9 mouse cellular contexts compared by ENCODE assay signal in genomic region chr3:108203621-108204325, GRCm38 (mm10). TPM values are rescaled to one million over a fixed set of nuclear protein-coding genes. Genes with fewer than 3 reads are reported as not detected.
DNase-seq lines count a peak whose midpoint lies in the region; ATAC-seq lines count a peak whose summit lies in the region.
"Had no signal": no experiment of that assay in that cellular context is flagged by ENCODE, and none has a peak within 500 bp of the region (broad histone marks: within the 10 kb centered on the region; RNA-seq: fewer than 3 reads in every experiment).

No protein-coding gene starts in this region.

- WGBS in neural tube, embryonic 15.5 days = 83% methylated on average over 11 of the region's 11 CpGs
- WGBS in hindbrain, embryonic 13.5 days = 82% methylated on average over 11 of the region's 11 CpGs
- 84% methylated on average over 11 of the region's 11 CpGs for WGBS in limb, embryonic 10.5 days

- H3K36me3 ChIP-seq in neural tube, embryonic 15.5 days = peaks cover 53% of the 10 kb centered on the region
- peaks cover 72% of the 10 kb centered on the region for H3K36me3 ChIP-seq in hindbrain, embryonic 13.5 days
- H3K36me3 ChIP-seq in limb, embryonic 10.5 days = peaks cover 81% of the 10 kb centered on the region

- DNase-seq in neural tube, embryonic 10.5 days (ENCODE audit: extremely low spot score, low spot score) = peak; percentile 83
- DNase-seq in adrenal gland, postnatal 14 days = peak; percentile 83
- peak; percentile 77 for DNase-seq in embryo, embryonic 11 days
- DNase-seq in limb, embryonic 10.5 days (ENCODE audit: low spot score) = peak; percentile 89
- DNase-seq in thymus, postnatal 36 days = peak; percentile 72 to 77

- H3K4me2 ChIP-seq in neural tube, embryonic 15.5 days = no peak overlapping the region
- H3K4me2 ChIP-seq in hindbrain, embryonic 13.5 days = no peak overlapping the region

- H3K27ac ChIP-seq in neural tube, embryonic 15.5 days (replicated peaks) = no peak overlapping the region
- no peak overlapping the region for H3K27ac ChIP-seq in hindbrain, embryonic 13.5 days
- peak overlapping the region; percentile 17; the same call in 1 of the 2 replicates for H3K27ac ChIP-seq in limb, embryonic 10.5 days

- H3K27me3 ChIP-seq in neural tube, embryonic 15.5 days (replicated peaks) = no peaks in the 10 kb centered on the region
- H3K27me3 ChIP-seq in hindbrain, embryonic 13.5 days = no peaks in the 10 kb centered on the region
- no peaks in the 10 kb centered on the region for H3K27me3 ChIP-seq in limb, embryonic 10.5 days (ENCODE audit: low read depth, poor library complexity, severe bottlenecking)

- no peaks in the 10 kb centered on the region for H3K9me3 ChIP-seq in neural tube, embryonic 15.5 days (replicated peaks)
- H3K9me3 ChIP-seq in hindbrain, embryonic 13.5 days = no peaks in the 10 kb centered on the region
- H3K9me3 ChIP-seq in limb, embryonic 10.5 days (replicated peaks) = no peaks in the 10 kb centered on the region

- H3K4me3 ChIP-seq in neural tube, embryonic 15.5 days (replicated peaks) = no peak overlapping the region
- no peak overlapping the region for H3K4me3 ChIP-seq in hindbrain, embryonic 13.5 days
- no peak overlapping the region for H3K4me3 ChIP-seq in limb, embryonic 10.5 days
- H3K4me3 ChIP-seq: myocyte had no signal

- no peak overlapping the region for H3K9ac ChIP-seq in neural tube, embryonic 15.5 days (replicated peaks)
- H3K9ac ChIP-seq in hindbrain, embryonic 13.5 days = 0 out of 2 replicates have a peak overlapping the region, but pooled peaks have one; percentile 49

- peaks cover 45% of the 10 kb centered on the region for H3K4me1 ChIP-seq in neural tube, embryonic 15.5 days
- peaks cover 62% of the 10 kb centered on the region for H3K4me1 ChIP-seq in hindbrain, embryonic 13.5 days (replicated peaks)
- peaks cover 49% of the 10 kb centered on the region for H3K4me1 ChIP-seq in limb, embryonic 10.5 days

- no peak for ATAC-seq in neural tube, embryonic 15.5 days (ENCODE audit: low FRiP score)
- ATAC-seq in hindbrain, embryonic 13.5 days (ENCODE audit: low FRiP score) = no peak
- peak; percentile 41 for ATAC-seq in neutrophil, adult 5-6 weeks (ENCODE audit: extremely low read depth, insufficient number of reproducible peaks, low FRiP score, poor library complexity, severe bottlenecking)

RNA-seq across cellular contexts. Expression of gene Cyb561d1, which starts 2.8 kb away (rescaled TPM):
- polyA plus RNA-seq in neural tube, embryonic 15.5 days (2015; fragmentation: Nextera tagmentation; extraction: Ambion mirVana) = 3.1 TPM in 2 replicates
- 5.7 and 9.6 TPM in 2 replicates for total RNA-seq in adrenal gland, postnatal 14 days (2021)
- 3.5 and 4.3 TPM in 2 replicates for polyA plus RNA-seq in hindbrain, embryonic 13.5 days (2015; fragmentation: Nextera tagmentation; extraction: Ambion mirVana)
- 1.6 and 2.1 TPM in 2 replicates for polyA plus RNA-seq in limb, embryonic 10.5 days (2016; fragmentation: Nextera tagmentation; extraction: Ambion mirVana)
- total RNA-seq in neutrophil, adult 5-6 weeks (2017) = 26.8 and 29.0 TPM in 2 replicates

RNA-seq across cellular contexts. Expression of gene Atxn7l2, which starts 7.0 kb away (rescaled TPM):
- polyA plus RNA-seq in neural tube, embryonic 15.5 days (2015; fragmentation: Nextera tagmentation; extraction: Ambion mirVana) = 18.4 and 21.2 TPM in 2 replicates
- total RNA-seq in adrenal gland, postnatal 14 days (2021) = 8.1 and 10.2 TPM in 2 replicates
- 26.2 and 27.1 TPM in 2 replicates for polyA plus RNA-seq in hindbrain, embryonic 13.5 days (2015; fragmentation: Nextera tagmentation; extraction: Ambion mirVana)
- polyA plus RNA-seq in limb, embryonic 10.5 days (2016; fragmentation: Nextera tagmentation; extraction: Ambion mirVana) = 23.3 and 25.7 TPM in 2 replicates
- 5.8 and 7.3 TPM in 2 replicates for total RNA-seq in neutrophil, adult 5-6 weeks (2017)

RNA-seq across cellular contexts. Expression of gene Amigo1, which starts 17.6 kb away (rescaled TPM):
- 10.2 and 14.4 TPM in 2 replicates for polyA plus RNA-seq in neural tube, embryonic 15.5 days (2015; fragmentation: Nextera tagmentation; extraction: Ambion mirVana)
- 19.3 and 19.5 TPM in 2 replicates for total RNA-seq in adrenal gland, postnatal 14 days (2021)
- 12.0 and 13.8 TPM in 2 replicates for polyA plus RNA-seq in hindbrain, embryonic 13.5 days (2015; fragmentation: Nextera tagmentation; extraction: Ambion mirVana)
- polyA plus RNA-seq in limb, embryonic 10.5 days (2016; fragmentation: Nextera tagmentation; extraction: Ambion mirVana) = 2.6 and 3.0 TPM in 2 replicates
- total RNA-seq in neutrophil, adult 5-6 weeks (2017) = 1.3 and 1.6 TPM in 2 replicates

RNA-seq across cellular contexts. Expression of gene Sypl2, which starts 22.7 kb away (rescaled TPM):
- polyA plus RNA-seq in neural tube, embryonic 15.5 days (2015; fragmentation: Nextera tagmentation; extraction: Ambion mirVana) = 0.38 and 0.52 TPM in 2 replicates
- total RNA-seq in adrenal gland, postnatal 14 days (2021) = 0.15 and 0.22 TPM in 2 replicates
- 0.34 and 0.43 TPM in 2 replicates for polyA plus RNA-seq in hindbrain, embryonic 13.5 days (2015; fragmentation: Nextera tagmentation; extraction: Ambion mirVana)
- 0.23 and 0.56 TPM in 2 replicates for polyA plus RNA-seq in limb, embryonic 10.5 days (2016; fragmentation: Nextera tagmentation; extraction: Ambion mirVana)
- total RNA-seq in neutrophil, adult 5-6 weeks (2017) = not detected in 2 replicates

RNA-seq across cellular contexts. Expression of gene Gpr61, which starts 49.1 kb away (rescaled TPM):
- polyA plus RNA-seq in neural tube, embryonic 15.5 days (2015; fragmentation: Nextera tagmentation; extraction: Ambion mirVana) = 6.1 and 7.7 TPM in 2 replicates
- 0.23 TPM in 1 of 2 replicates, not detected in the other for total RNA-seq in adrenal gland, postnatal 14 days (2021)
- polyA plus RNA-seq in hindbrain, embryonic 13.5 days (2015; fragmentation: Nextera tagmentation; extraction: Ambion mirVana) = 3.0 and 3.5 TPM in 2 replicates
- 0.08 TPM in 1 of 2 replicates, not detected in the other for polyA plus RNA-seq in limb, embryonic 10.5 days (2016; fragmentation: Nextera tagmentation; extraction: Ambion mirVana)
- total RNA-seq in neutrophil, adult 5-6 weeks (2017) = 0.23 TPM in 1 of 2 replicates, not detected in the other
